Mouse (Mus musculus): Measurements from ENCODE around the gene Rabac1.

GRCm38 (mm10) chr7:25011592-25011991 lies 39.0 kb upstream of the Rabac1 start:
- TF ChIP-seq POLR2A (IDR thresholded peaks at IDR 0.05; ENCODE audit: low read depth, low read length) (no peak), CTCF (IDR thresholded peaks at IDR 0.05; ENCODE audit: extremely low read depth, insufficient read depth, insufficient read length, insufficient replicate concordance) (no peak)

All from spleen, adult 2 months (tissue).